Mouse (Mus musculus) embryonic fibroblast, embryonic 13.5 days (primary cell): ENCODE data around the gene Nsun4.

Experiments
- CTCF ChIP-seq: IDR thresholded peaks from 2 replicates; pipeline ENCODE4 v1.5.1; 2011; ENCODE audit warnings: mild to moderate bottlenecking, control low read depth, low read length, moderate library complexity, borderline replicate concordance; ENCODE audit not compliant: insufficient read depth
- POLR2A ChIP-seq: IDR thresholded peaks from 2 replicates; pipeline ENCODE4 v1.6.1; 2011; ENCODE audit warnings: low read depth, mild to moderate bottlenecking, control low read depth, low read length, moderate library complexity

DNA sequence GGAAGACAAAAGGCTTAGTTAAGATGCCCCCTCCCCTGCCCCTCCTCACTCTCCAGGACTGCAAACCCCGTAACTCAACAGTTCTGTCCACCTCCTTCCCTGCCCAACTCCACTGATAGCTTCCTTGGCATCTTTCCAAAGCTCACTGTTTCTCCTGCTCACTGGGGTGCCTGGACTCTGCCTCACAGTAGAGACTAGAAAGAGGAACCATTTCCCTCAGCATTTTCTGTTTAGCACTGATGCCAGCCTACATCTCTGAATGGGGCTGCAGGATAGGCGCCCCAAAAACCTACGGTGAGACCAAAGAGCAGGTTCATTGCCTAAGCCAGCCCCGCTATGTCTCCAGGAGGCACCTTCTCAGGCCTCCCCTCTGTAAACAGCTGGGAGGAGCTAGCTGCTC lies 52.5 kb downstream of the Nsun4 start:
- TF ChIP-seq CTCF: no peak
- no peak for TF ChIP-seq POLR2A
